Mouse (Mus musculus): ENCODE results near the gene Ccl22. TPM values are rescaled to one million over a fixed set of nuclear protein-coding genes. Genes with fewer than 3 reads are reported as not detected.

Gene Ccl22
- total RNA-seq, 2 experiments from 2014 or later, result not detected

Other genes starting within 250 kb of the Ccl22 start
- 10 to 100 TPM; 20.1 to 27.0 TPM for gene Cpne2, start 212.6 kb upstream of the Ccl22 start, total RNA-seq (2021)
- gene Rspry1, start 143.7 kb upstream of the Ccl22 start, total RNA-seq (2021), result 10 to 100 TPM; 20.2 to 22.7 TPM
- gene Fam192a, start 143.6 kb upstream of the Ccl22 start, total RNA-seq (2021), result 10 to 100 TPM; 27.1 to 33.0 TPM
- 10 to 100 TPM; 70.9 to 77.7 TPM for gene Arl2bp, start 79.0 kb upstream of the Ccl22 start, total RNA-seq (2021)
- gene Pllp, start 49.3 kb upstream of the Ccl22 start, total RNA-seq (2021), result 1 to 10 TPM; 7.1 TPM
- gene Cx3cl1, start 26.4 kb downstream of the Ccl22 start, total RNA-seq (2021), result 1 to 10 TPM; 2.1 to 2.3 TPM
- gene Ccl17, start 64.9 kb downstream of the Ccl22 start, total RNA-seq (2021), result not detected
- 100 to 1,000 TPM; 179 to 186 TPM for gene Coq9, start 92.7 kb downstream of the Ccl22 start, total RNA-seq (2021)
- gene Ciapin1, start 92.8 kb downstream of the Ccl22 start, total RNA-seq (2021), result 10 to 100 TPM; 39.0 to 41.3 TPM
- 10 to 100 TPM; 48.8 to 54.0 TPM for gene Polr2c, start 111.9 kb downstream of the Ccl22 start, total RNA-seq (2021)
- 10 to 100 TPM; 15.7 to 15.9 TPM for gene Dok4, start 130.7 kb downstream of the Ccl22 start, total RNA-seq (2021)
- gene Ccdc102a, start 172.5 kb downstream of the Ccl22 start, total RNA-seq (2021), result 10 to 100 TPM; 23.9 to 24.5 TPM
- under 1 TPM; 0.15 to 0.18 TPM for gene Adgrg5, start 178.1 kb downstream of the Ccl22 start, total RNA-seq (2021)
- gene Adgrg1, start 229.2 kb downstream of the Ccl22 start, total RNA-seq (2021), result 10 to 100 TPM in 1 of 2 experiments, 1 to 10 TPM in 1; 9.6 to 10.0 TPM

All from gastrocnemius, postnatal 4 days (tissue).